Mouse (Mus musculus): ENCODE results near the gene Zfp574. TPM values are rescaled to one million over a fixed set of nuclear protein-coding genes. Genes with fewer than 3 reads are reported as not detected.

The Zfp574 gene
- polyA plus RNA-seq, 1 experiment from 2014 or later = 36.1 TPM

- no peak overlapping the region for H3K27ac ChIP-seq
- H3K9me3 ChIP-seq = no peaks in the 10 kb centered on the region
- no peaks in the 10 kb centered on the region for H3K36me3 ChIP-seq
- no peak for ATAC-seq
- no peak overlapping the region for H3K9ac ChIP-seq (replicated peaks)
- no peak overlapping the region for H3K4me3 ChIP-seq (replicated peaks)
- no peak overlapping the region for H3K4me2 ChIP-seq (replicated peaks)
- 0 out of 2 replicates have a peak, but pooled peaks cover under 1% of the 10 kb centered on the region for H3K27me3 ChIP-seq
- 80% methylated on average over 13 of the region's 13 CpGs for WGBS
- no peaks in the 10 kb centered on the region; the same call in 1 of the 2 replicates for H3K4me1 ChIP-seq (replicated peaks)
Observed at GRCm38 (mm10) chr7:25121240-25121786, 48.9 kb downstream of the Zfp574 start.

GRCm38 (mm10) chr7:25125716-25126281, 53.4 kb downstream of the Zfp574 start:
- no peak for ATAC-seq
- no peak overlapping the region for H3K4me2 ChIP-seq (replicated peaks)
- H3K36me3 ChIP-seq = no peaks in the 10 kb centered on the region
- H3K9ac ChIP-seq (replicated peaks) = no peak overlapping the region
- H3K4me3 ChIP-seq (replicated peaks) = no peak overlapping the region
- no peaks in the 10 kb centered on the region for H3K9me3 ChIP-seq
- H3K27ac ChIP-seq = no peak overlapping the region
- 84% methylated on average over 10 of the region's 10 CpGs for WGBS
- no peaks in the 10 kb centered on the region for H3K27me3 ChIP-seq
- H3K4me1 ChIP-seq (replicated peaks) = peaks cover 3% of the 10 kb centered on the region; the same call in 1 of the 2 replicates

- no peak for ATAC-seq
- peaks cover 14% of the 10 kb centered on the region for H3K4me1 ChIP-seq (replicated peaks)
- no peaks in the 10 kb centered on the region for H3K9me3 ChIP-seq
- WGBS = 67% methylated on average over 9 of the region's 9 CpGs
- H3K36me3 ChIP-seq = no peaks in the 10 kb centered on the region
- no peak overlapping the region for H3K4me2 ChIP-seq (replicated peaks)
- no peak overlapping the region for H3K4me3 ChIP-seq (replicated peaks)
- H3K27ac ChIP-seq = no peak overlapping the region
- H3K27me3 ChIP-seq = peaks cover 17% of the 10 kb centered on the region
- 0 out of 2 replicates have a peak overlapping the region, but pooled peaks have one; percentile 28 for H3K9ac ChIP-seq (replicated peaks)
Observed at GRCm38 (mm10) chr7:25127971-25128370, 55.6 kb downstream of the Zfp574 start.

- Histone ChIP-seq H3K27me3 (peaks cover 23% of the 10 kb centered on the region), H3K27ac (no peak overlapping the region), H3K4me3 (replicated peaks) (no peak overlapping the region), H3K9ac (replicated peaks) (no peak overlapping the region), H3K4me2 (replicated peaks) (no peak overlapping the region), H3K4me1 (replicated peaks) (peaks cover 29% of the 10 kb centered on the region), H3K9me3 (no peaks in the 10 kb centered on the region), H3K36me3 (no peaks in the 10 kb centered on the region)
- WGBS = 83% methylated on average over 13 of the region's 13 CpGs
- no peak for ATAC-seq
Observed at GRCm38 (mm10) chr7:25129390-25129979, 57.1 kb downstream of the Zfp574 start.

GRCm38 (mm10) chr7:25130565-25130964, 58.2 kb downstream of the Zfp574 start:
- Histone ChIP-seq H3K36me3 (no peaks in the 10 kb centered on the region; the same call in 1 of the 2 replicates), H3K27ac (no peak overlapping the region), H3K9ac (replicated peaks) (no peak overlapping the region), H3K27me3 (peaks cover 25% of the 10 kb centered on the region), H3K4me2 (replicated peaks) (no peak overlapping the region), H3K4me3 (replicated peaks) (no peak overlapping the region), H3K4me1 (replicated peaks) (peaks cover 36% of the 10 kb centered on the region), H3K9me3 (no peaks in the 10 kb centered on the region)
- ATAC-seq = no peak
- WGBS = 79% methylated on average over 11 of the region's 11 CpGs

GRCm38 (mm10) chr7:25131247-25131646, 58.9 kb downstream of the Zfp574 start:
- H3K9ac ChIP-seq (replicated peaks) = no peak overlapping the region
- H3K27me3 ChIP-seq = peaks cover 25% of the 10 kb centered on the region
- no peak for ATAC-seq
- 90% methylated on average over 11 of the region's 11 CpGs for WGBS
- no peak overlapping the region for H3K4me3 ChIP-seq (replicated peaks)
- no peak overlapping the region for H3K27ac ChIP-seq
- H3K9me3 ChIP-seq = no peaks in the 10 kb centered on the region
- no peaks in the 10 kb centered on the region; the same call in 1 of the 2 replicates for H3K36me3 ChIP-seq
- peaks cover 36% of the 10 kb centered on the region for H3K4me1 ChIP-seq (replicated peaks)
- H3K4me2 ChIP-seq (replicated peaks) = no peak overlapping the region

GRCm38 (mm10) chr7:25132318-25132960, 60.1 kb downstream of the Zfp574 start:
- Histone ChIP-seq H3K27me3 (peaks cover 25% of the 10 kb centered on the region), H3K27ac (no peak overlapping the region), H3K9ac (replicated peaks) (peak overlapping the region; percentile 42; the same call in 1 of the 2 replicates), H3K9me3 (no peaks in the 10 kb centered on the region), H3K4me2 (replicated peaks) (peak overlapping the region; percentile 56), H3K4me1 (replicated peaks) (peaks cover 36% of the 10 kb centered on the region), H3K36me3 (no peaks in the 10 kb centered on the region; the same call in 1 of the 2 replicates), H3K4me3 (replicated peaks) (no peak overlapping the region)
- peak; percentile 21; the same call in 1 of the 2 replicates for ATAC-seq
- 8% methylated on average over 25 of the region's 25 CpGs for WGBS

Small RNAs within 50 kb of the gene (microRNA-seq; reads per million reads assigned to microRNA genes)
- 0.82 reads per million for gene Mir6537

Other genes starting within 250 kb of the Zfp574 start
- 28.4 and 41.5 TPM in 2 replicates for gene Gm9844, start 210.4 kb upstream of the Zfp574 start, polyA plus RNA-seq (2015; fragmentation: Nextera tagmentation; extraction: Ambion mirVana)
- gene Lypd4, start 202.6 kb upstream of the Zfp574 start, polyA plus RNA-seq (2015; fragmentation: Nextera tagmentation; extraction: Ambion mirVana) = not detected in 2 replicates
- not detected in 2 replicates for gene Dmrtc2, start 202.5 kb upstream of the Zfp574 start, polyA plus RNA-seq (2015; fragmentation: Nextera tagmentation; extraction: Ambion mirVana)
- 1,308 and 1,443 TPM in 2 replicates for gene Rps19, start 188.2 kb upstream of the Zfp574 start, polyA plus RNA-seq (2015; fragmentation: Nextera tagmentation; extraction: Ambion mirVana)
- gene Cd79a, start 175.2 kb upstream of the Zfp574 start, polyA plus RNA-seq (2015; fragmentation: Nextera tagmentation; extraction: Ambion mirVana) = 0.35 and 0.40 TPM in 2 replicates
- gene Arhgef1, start 169.7 kb upstream of the Zfp574 start, polyA plus RNA-seq (2015; fragmentation: Nextera tagmentation; extraction: Ambion mirVana) = 46.7 and 59.2 TPM in 2 replicates
- 5.7 and 6.4 TPM in 2 replicates for gene Gm4881, start 128.1 kb upstream of the Zfp574 start, polyA plus RNA-seq (2015; fragmentation: Nextera tagmentation; extraction: Ambion mirVana)
- 171 and 176 TPM in 2 replicates for gene Rabac1, start 99.8 kb upstream of the Zfp574 start, polyA plus RNA-seq (2015; fragmentation: Nextera tagmentation; extraction: Ambion mirVana)
- gene Atp1a3, start 66.6 kb upstream of the Zfp574 start, polyA plus RNA-seq (2015; fragmentation: Nextera tagmentation; extraction: Ambion mirVana) = 189 and 195 TPM in 2 replicates
- gene Grik5, start 221 bp upstream of the Zfp574 start, polyA plus RNA-seq (2015; fragmentation: Nextera tagmentation; extraction: Ambion mirVana) = 14.0 and 19.4 TPM in 2 replicates
- 56.2 and 62.0 TPM in 2 replicates for gene Pou2f2, start 107.2 kb downstream of the Zfp574 start, polyA plus RNA-seq (2015; fragmentation: Nextera tagmentation; extraction: Ambion mirVana)
- gene Dedd2, start 148.0 kb downstream of the Zfp574 start, polyA plus RNA-seq (2015; fragmentation: Nextera tagmentation; extraction: Ambion mirVana) = 12.5 and 13.3 TPM in 2 replicates
- gene Zfp526, start 148.9 kb downstream of the Zfp574 start, polyA plus RNA-seq (2015; fragmentation: Nextera tagmentation; extraction: Ambion mirVana) = 2.2 and 2.6 TPM in 2 replicates
- gene Gsk3a, start 165.3 kb downstream of the Zfp574 start, polyA plus RNA-seq (2015; fragmentation: Nextera tagmentation; extraction: Ambion mirVana) = 13.7 and 15.9 TPM in 2 replicates
- 4.4 and 5.7 TPM in 2 replicates for gene Erf, start 178.2 kb downstream of the Zfp574 start, polyA plus RNA-seq (2015; fragmentation: Nextera tagmentation; extraction: Ambion mirVana)
- gene Cic, start 195.1 kb downstream of the Zfp574 start, polyA plus RNA-seq (2015; fragmentation: Nextera tagmentation; extraction: Ambion mirVana) = 37.6 and 44.2 TPM in 2 replicates
- 665 and 668 TPM in 2 replicates for gene Pafah1b3, start 225.4 kb downstream of the Zfp574 start, polyA plus RNA-seq (2015; fragmentation: Nextera tagmentation; extraction: Ambion mirVana)
- gene Prr19, start 228.8 kb downstream of the Zfp574 start, polyA plus RNA-seq (2015; fragmentation: Nextera tagmentation; extraction: Ambion mirVana) = 2.1 and 3.1 TPM in 2 replicates
- 41.1 and 47.1 TPM in 2 replicates for gene Tmem145, start 233.5 kb downstream of the Zfp574 start, polyA plus RNA-seq (2015; fragmentation: Nextera tagmentation; extraction: Ambion mirVana)
- gene Megf8, start 244.6 kb downstream of the Zfp574 start, polyA plus RNA-seq (2015; fragmentation: Nextera tagmentation; extraction: Ambion mirVana) = 18.9 and 19.8 TPM in 2 replicates

Measured in midbrain, embryonic 13.5 days (tissue).